Mouse (Mus musculus) embryonic facial prominence, embryonic 11.5 days (tissue): ENCODE measurements around the gene Ropn1l. TPM values are rescaled to one million over a fixed set of nuclear protein-coding genes. Genes with fewer than 3 reads are reported as not detected.

Experiments used
- ATAC-seq: fragments of 200-750 bp; cut with Nextera tagmentation; replicated peaks from 2 replicates; pipeline ENCODE4 v1.8.0; 2017; ENCODE audit warnings: low read depth; ENCODE audit not compliant: insufficient number of reproducible peaks, low FRiP score, low TSS enrichment
- DNase-seq: peaks from one replicate; pipeline ENCODE4 v3.0.0-alpha.2; 2015; ENCODE audit warnings: low spot score
- H3K27ac ChIP-seq: fragments of 300-500 bp; sonication (generic); replicated peaks from 2 replicates; pipeline ENCODE4 v1.5.1; 2014; ENCODE audit warnings: mild to moderate bottlenecking, low read depth, low read length, control low read depth
- H3K27me3 ChIP-seq: fragments of 300-500 bp; sonication (generic); 2 replicates; pipeline ENCODE4 v1.6.1; 2014; ENCODE audit warnings: mild to moderate bottlenecking, low read length, moderate library complexity, mixed read lengths; ENCODE audit not compliant: control insufficient read depth, insufficient read depth
- H3K36me3 ChIP-seq: fragments of 300-500 bp; sonication (generic); replicated peaks from 2 replicates; pipeline ENCODE4 v1.6.1; 2014; ENCODE audit warnings: low read depth, mild to moderate bottlenecking, low read length, moderate library complexity, mixed read lengths; ENCODE audit not compliant: control insufficient read depth, insufficient read depth
- H3K4me1 ChIP-seq: fragments of 300-500 bp; sonication (generic); 2 replicates; pipeline ENCODE4 v1.6.1; 2014; ENCODE audit warnings: low read length, mixed read lengths; ENCODE audit not compliant: control insufficient read depth, insufficient read depth
- H3K4me2 ChIP-seq: fragments of 300-500 bp; sonication (generic); 2 replicates; pipeline ENCODE4 v1.6.1; 2014; ENCODE audit warnings: low read depth, mild to moderate bottlenecking, control low read depth, low read length, moderate library complexity
- H3K4me3 ChIP-seq: fragments of 300-500 bp; sonication (generic); 2 replicates; pipeline ENCODE4 v1.5.1; 2014; ENCODE audit warnings: low read depth, low read length, control low read depth
- H3K9ac ChIP-seq: fragments of 300-500 bp; sonication (generic); replicated peaks from 2 replicates; pipeline ENCODE4 v1.6.1; 2014; ENCODE audit warnings: mild to moderate bottlenecking, control low read depth, low read length
- H3K9me3 ChIP-seq: fragments of 300-500 bp; sonication (generic); replicated peaks from 2 replicates; pipeline ENCODE4 v1.6.1; 2016; ENCODE audit warnings: mild to moderate bottlenecking, low read length, inconsistent platforms, mixed read lengths; ENCODE audit not compliant: control insufficient read depth
- WGBS: fragments of 180-500 bp; shearing (Covaris S2); extraction: QIAGEN DNeasy Blood & Tissue Kit; methylation state at CpG from one replicate; pipeline ENCODE4 v1.1.7; 2014; 5-methylcytosine and 5-hydroxymethylcytosine counted together
- polyA plus RNA-seq: library from polyadenylated mRNA; unstranded; fragments of >200 nt; fragmentation: Nextera tagmentation; extraction: Ambion mirVana; gene quantifications from 2 replicates; pipeline ENCODE4 v1.2.1, GENCODE M21; 2014

The Ropn1l gene
- polyA plus RNA-seq, 1 experiment from 2014 or later: 2.7 TPM

GRCm38 (mm10) chr15:31441996-31442395 is 11.5 kb downstream of the Ropn1l start:
- H3K4me1 ChIP-seq: no peaks in the 10 kb centered on the region
- no peaks in the 10 kb centered on the region for H3K27me3 ChIP-seq
- no peaks in the 10 kb centered on the region for H3K9me3 ChIP-seq
- H3K4me3 ChIP-seq: no peak overlapping the region
- no peak for ATAC-seq
- WGBS: 78% methylated on average over 6 of the region's 6 CpGs
- H3K9ac ChIP-seq: no peak overlapping the region
- no peak for DNase-seq
- H3K4me2 ChIP-seq: no peak overlapping the region
- H3K36me3 ChIP-seq: no peaks in the 10 kb centered on the region
- no peak overlapping the region for H3K27ac ChIP-seq

- H3K9ac ChIP-seq: no peak overlapping the region
- WGBS: 77% methylated on average over 2 of the region's 2 CpGs
- no peak overlapping the region for H3K4me3 ChIP-seq
- ATAC-seq: no peak
- H3K4me2 ChIP-seq: no peak overlapping the region
- no peak for DNase-seq
- no peaks in the 10 kb centered on the region for H3K9me3 ChIP-seq
- no peak overlapping the region for H3K27ac ChIP-seq
- H3K27me3 ChIP-seq: no peaks in the 10 kb centered on the region
- H3K4me1 ChIP-seq: no peaks in the 10 kb centered on the region
- H3K36me3 ChIP-seq: no peaks in the 10 kb centered on the region
These were observed 16.7 kb downstream of the Ropn1l start for GRCm38 (mm10) chr15:31436811-31437210.

- Histone ChIP-seq H3K4me2 (no peak overlapping the region), H3K4me3 (no peak overlapping the region), H3K27me3 (no peaks in the 10 kb centered on the region), H3K4me1 (no peaks in the 10 kb centered on the region), H3K9me3 (no peaks in the 10 kb centered on the region), H3K9ac (no peak overlapping the region), H3K36me3 (no peaks in the 10 kb centered on the region), H3K27ac (no peak overlapping the region)
- ATAC-seq (no peak), DNase-seq (no peak)
- 56% methylated on average over 1 of the region's 1 CpGs for WGBS
These were observed 17.5 kb downstream of the Ropn1l start for GRCm38 (mm10) chr15:31436083-31436482.

- Histone ChIP-seq H3K4me1 (no peaks in the 10 kb centered on the region), H3K36me3 (no peaks in the 10 kb centered on the region), H3K4me3 (no peak overlapping the region), H3K9ac (no peak overlapping the region), H3K4me2 (no peak overlapping the region), H3K9me3 (no peaks in the 10 kb centered on the region), H3K27me3 (no peaks in the 10 kb centered on the region), H3K27ac (no peak overlapping the region)
- DNase-seq (no peak), ATAC-seq (no peak)
- WGBS: 78% methylated on average over 7 of the region's 7 CpGs
These were observed 19.8 kb downstream of the Ropn1l start for GRCm38 (mm10) chr15:31433768-31434167.

- Histone ChIP-seq H3K27ac (no peak overlapping the region), H3K36me3 (no peaks in the 10 kb centered on the region), H3K4me1 (no peaks in the 10 kb centered on the region), H3K9ac (no peak overlapping the region), H3K4me3 (no peak overlapping the region), H3K9me3 (no peaks in the 10 kb centered on the region), H3K27me3 (no peaks in the 10 kb centered on the region), H3K4me2 (no peak overlapping the region)
- ATAC-seq (no peak), DNase-seq (no peak)
- 78% methylated on average over 8 of the region's 8 CpGs for WGBS
These were observed 21.7 kb downstream of the Ropn1l start for GRCm38 (mm10) chr15:31431847-31432246.

GRCm38 (mm10) chr15:31430014-31430413 is 23.5 kb downstream of the Ropn1l start:
- H3K4me1 ChIP-seq: no peaks in the 10 kb centered on the region
- 64% methylated on average over 2 of the region's 2 CpGs for WGBS
- H3K9ac ChIP-seq: no peak overlapping the region
- ATAC-seq (no peak), DNase-seq (peak; percentile 52)
- no peaks in the 10 kb centered on the region for H3K27me3 ChIP-seq
- no peak overlapping the region for H3K4me3 ChIP-seq
- H3K4me2 ChIP-seq: no peak overlapping the region
- no peaks in the 10 kb centered on the region for H3K9me3 ChIP-seq
- H3K36me3 ChIP-seq: no peaks in the 10 kb centered on the region
- H3K27ac ChIP-seq: no peak overlapping the region

- Histone ChIP-seq H3K4me2 (no peak overlapping the region), H3K4me1 (no peaks in the 10 kb centered on the region), H3K36me3 (no peaks in the 10 kb centered on the region), H3K4me3 (no peak overlapping the region), H3K9me3 (no peaks in the 10 kb centered on the region), H3K27ac (no peak overlapping the region), H3K9ac (no peak overlapping the region), H3K27me3 (no peaks in the 10 kb centered on the region)
- no peak for ATAC-seq
- no peak for DNase-seq
- 77% methylated on average over 7 of the region's 7 CpGs for WGBS
These were observed 24.1 kb downstream of the Ropn1l start for GRCm38 (mm10) chr15:31429429-31429828.

GRCm38 (mm10) chr15:31428571-31428970 is 25.0 kb downstream of the Ropn1l start:
- DNase-seq (no peak), ATAC-seq (no peak)
- H3K4me2 ChIP-seq: no peak overlapping the region
- H3K9ac ChIP-seq: no peak overlapping the region
- H3K4me1 ChIP-seq: no peaks in the 10 kb centered on the region
- no peaks in the 10 kb centered on the region for H3K9me3 ChIP-seq
- H3K27ac ChIP-seq: no peak overlapping the region
- H3K27me3 ChIP-seq: no peaks in the 10 kb centered on the region
- no peak overlapping the region for H3K4me3 ChIP-seq
- H3K36me3 ChIP-seq: no peaks in the 10 kb centered on the region
- WGBS: 60% methylated on average over 12 of the region's 12 CpGs
